Mouse (Mus musculus) liver, postnatal 0 days (tissue): ENCODE measurements around the gene Sub1. TPM values are rescaled to one million over a fixed set of nuclear protein-coding genes. Genes with fewer than 3 reads are reported as not detected.

Source experiments
- ATAC-seq: fragments of 200-750 bp; cut with Nextera tagmentation; 2 replicates; pipeline ENCODE4 v1.8.0; 2017; ENCODE audit warnings: mild to moderate bottlenecking, moderate library complexity
- DNase-seq: peaks from one replicate; pipeline ENCODE4 v3.0.0-alpha.2; 2016
- H3K27ac ChIP-seq: fragments of 300-500 bp; sonication (generic); 2 replicates; pipeline ENCODE4 v1.5.1; 2014; ENCODE audit warnings: antibody characterized with exemption, moderate library complexity, mild to moderate bottlenecking, low read depth
- H3K27me3 ChIP-seq: fragments of 300-500 bp; sonication (generic); 2 replicates; pipeline ENCODE4 v1.6.1; 2014; ENCODE audit warnings: low read length, control low read depth, mixed read lengths; ENCODE audit not compliant: insufficient read depth
- H3K36me3 ChIP-seq: fragments of 300-500 bp; sonication (generic); replicated peaks from 2 replicates; pipeline ENCODE4 v1.6.1; 2014; ENCODE audit warnings: mild to moderate bottlenecking, control low read depth, low read length, moderate library complexity, mixed read lengths; ENCODE audit not compliant: insufficient read depth
- H3K4me1 ChIP-seq: fragments of 300-500 bp; sonication (generic); 2 replicates; pipeline ENCODE4 v1.6.1; 2014; ENCODE audit warnings: antibody characterized with exemption, mild to moderate bottlenecking, control low read depth; ENCODE audit not compliant: insufficient read depth
- H3K4me2 ChIP-seq: fragments of 300-500 bp; sonication (generic); 2 replicates; pipeline ENCODE4 v1.6.1; 2014; ENCODE audit warnings: low read depth, mild to moderate bottlenecking, low read length, moderate library complexity, mixed read lengths
- H3K4me3 ChIP-seq: fragments of 300-500 bp; sonication (generic); 2 replicates; pipeline ENCODE4 v1.5.1; 2014; ENCODE audit warnings: low read depth, low read length
- H3K9ac ChIP-seq: fragments of 300-500 bp; sonication (generic); replicated peaks from 2 replicates; pipeline ENCODE4 v1.6.1; 2014; ENCODE audit warnings: mild to moderate bottlenecking, moderate library complexity
- H3K9me3 ChIP-seq: fragments of 300-500 bp; sonication (generic); 2 replicates; pipeline ENCODE4 v1.6.1; 2016; ENCODE audit warnings: mild to moderate bottlenecking, control low read depth, low read length, mixed read lengths
- CTCF ChIP-seq: sonication (generic); IDR thresholded peaks from 2 replicates; pipeline ENCODE4 v1.5.1; 2016; ENCODE audit warnings: antibody characterized with exemption, low read depth
- EP300 ChIP-seq: IDR thresholded peaks from 2 replicates; pipeline ENCODE4 v1.6.1; 2016; ENCODE audit warnings: antibody characterized with exemption, low read depth, mild to moderate bottlenecking
- WGBS: fragments of 180-500 bp; shearing (Covaris S2); extraction: QIAGEN DNeasy Blood & Tissue Kit; methylation state at CpG from one replicate; pipeline ENCODE4 v1.1.7; 2014; ENCODE audit not compliant: insufficient replicate concordance; 5-methylcytosine and 5-hydroxymethylcytosine counted together
- polyA plus RNA-seq: library from polyadenylated mRNA; unstranded; fragments of >200 nt; fragmentation: Nextera tagmentation; extraction: Ambion mirVana; gene quantifications from 2 replicates; pipeline ENCODE4 v1.2.1, GENCODE M21; 2015

Gene Sub1
- polyA plus RNA-seq, 1 experiment from 2014 or later = 278 TPM

DNA sequence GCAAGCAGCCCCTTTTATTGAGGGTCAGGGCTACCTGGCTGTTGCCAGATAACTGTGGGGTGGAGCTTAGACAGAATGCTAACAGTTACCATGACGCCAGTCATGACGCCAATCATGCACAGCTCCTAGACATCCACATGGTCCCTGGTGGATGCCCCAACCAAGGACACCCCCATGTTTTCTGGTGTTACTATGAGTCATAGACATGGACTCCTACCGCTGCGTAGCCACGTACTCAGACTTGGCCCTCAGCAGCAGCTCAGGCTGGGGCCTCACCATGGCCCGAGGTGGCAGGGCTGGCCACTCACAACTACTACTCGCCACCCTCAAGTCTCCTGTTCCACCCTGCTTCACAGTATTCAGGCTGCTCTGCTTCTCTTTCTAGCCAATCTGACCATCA lies 45.6 kb downstream of the Sub1 start:
- DNase-seq (no peak), ATAC-seq (no peak)
- 84% methylated on average over 7 of the region's 7 CpGs for WGBS
- Histone ChIP-seq H3K4me1 (no peaks in the 10 kb centered on the region), H3K9me3 (no peaks in the 10 kb centered on the region), H3K36me3 (no peaks in the 10 kb centered on the region), H3K4me3 (no peak overlapping the region), H3K27me3 (no peaks in the 10 kb centered on the region), H3K4me2 (no peak overlapping the region), H3K9ac (no peak overlapping the region), H3K27ac (no peak overlapping the region)
- TF ChIP-seq CTCF (no peak), EP300 (no peak)

DNA sequence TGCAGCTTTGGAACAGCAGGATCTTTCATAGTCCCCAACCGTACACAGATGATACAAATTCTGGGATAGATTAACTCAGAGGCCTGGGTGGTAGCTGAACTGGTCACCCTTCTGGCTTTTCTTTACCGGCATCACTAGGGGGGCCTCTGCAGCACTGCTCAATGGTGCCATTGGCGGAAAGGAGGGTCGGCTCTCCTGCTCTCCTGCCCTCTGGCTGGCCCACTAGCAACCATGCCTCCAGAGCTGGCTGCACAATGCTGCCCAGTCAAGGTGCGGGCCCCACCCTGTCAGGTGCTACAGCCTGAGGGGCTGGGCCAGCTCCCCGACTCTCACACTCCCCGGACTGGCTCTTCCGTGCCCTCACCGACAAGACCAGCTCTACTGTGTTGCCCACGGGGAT lies 46.6 kb downstream of the Sub1 start:
- Histone ChIP-seq H3K4me2 (no peak overlapping the region), H3K27ac (no peak overlapping the region), H3K9ac (no peak overlapping the region), H3K27me3 (no peaks in the 10 kb centered on the region), H3K4me3 (no peak overlapping the region), H3K4me1 (no peaks in the 10 kb centered on the region), H3K36me3 (no peaks in the 10 kb centered on the region), H3K9me3 (no peaks in the 10 kb centered on the region)
- ATAC-seq (no peak), DNase-seq (no peak)
- no peak for TF ChIP-seq EP300
- no peak for TF ChIP-seq CTCF
- 90% methylated on average over 10 of the region's 10 CpGs for WGBS

DNA sequence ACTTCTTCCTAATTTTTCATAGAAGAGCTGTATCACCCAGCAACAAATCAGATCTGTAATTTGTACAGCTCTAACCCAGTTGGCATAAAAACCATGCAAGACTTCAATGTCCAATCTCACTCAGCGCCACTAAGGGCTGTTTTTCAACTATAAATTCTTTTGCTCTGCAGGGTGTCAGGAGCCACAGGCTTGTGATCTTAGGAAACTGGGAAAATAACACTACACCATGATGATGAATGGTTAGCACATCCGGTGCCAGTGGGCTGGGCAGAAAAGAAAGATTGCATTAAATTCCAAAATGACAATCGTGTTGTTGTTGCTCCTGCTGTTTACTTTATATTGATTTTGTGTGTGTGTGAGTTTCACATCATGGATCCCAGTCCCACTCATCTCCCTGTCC lies 47.3 kb downstream of the Sub1 start:
- TF ChIP-seq EP300 (no peak), CTCF (no peak)
- WGBS = 69% methylated on average over 3 of the region's 3 CpGs
- Histone ChIP-seq H3K4me2 (no peak overlapping the region), H3K27ac (no peak overlapping the region), H3K27me3 (no peaks in the 10 kb centered on the region), H3K36me3 (no peaks in the 10 kb centered on the region), H3K4me3 (no peak overlapping the region), H3K9ac (no peak overlapping the region), H3K9me3 (no peaks in the 10 kb centered on the region), H3K4me1 (no peaks in the 10 kb centered on the region)
- ATAC-seq (no peak), DNase-seq (no peak)

DNA sequence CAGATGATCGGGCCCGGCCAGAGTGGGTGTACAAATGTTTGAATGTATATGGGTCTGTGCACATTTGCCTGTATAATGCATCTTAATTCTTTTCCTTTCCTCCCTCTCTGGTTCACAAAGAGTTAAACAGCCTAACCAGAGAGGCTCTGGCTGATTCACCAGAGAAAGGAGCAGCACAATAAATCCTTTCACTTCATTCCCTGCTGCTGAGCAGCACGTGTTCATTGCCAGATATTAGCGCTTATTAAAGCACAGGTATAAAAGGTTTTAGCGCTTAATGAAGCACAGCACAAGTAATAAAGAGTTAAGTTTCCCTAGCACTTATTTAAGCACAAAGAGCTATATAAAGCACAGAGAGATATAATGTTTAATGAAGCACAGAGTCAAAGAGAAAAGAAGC lies 55.9 kb downstream of the Sub1 start:
- H3K4me1 ChIP-seq = no peaks in the 10 kb centered on the region
- H3K27me3 ChIP-seq = no peaks in the 10 kb centered on the region
- no peak overlapping the region for H3K4me3 ChIP-seq
- no peak for DNase-seq
- no peak overlapping the region for H3K27ac ChIP-seq
- no peak overlapping the region for H3K9ac ChIP-seq
- no peak for ATAC-seq
- WGBS = 75% methylated on average over 5 of the region's 5 CpGs
- H3K9me3 ChIP-seq = no peaks in the 10 kb centered on the region
- H3K4me2 ChIP-seq = no peak overlapping the region
- H3K36me3 ChIP-seq = no peaks in the 10 kb centered on the region
- TF ChIP-seq CTCF (no peak), EP300 (no peak)

Other genes starting within 250 kb of the Sub1 start
- gene Npr3, start 89.7 kb downstream of the Sub1 start, polyA plus RNA-seq = 0.62 and 0.85 TPM in 2 replicates
- gene Zfr, start 120.8 kb upstream of the Sub1 start, polyA plus RNA-seq = 26.6 and 33.5 TPM in 2 replicates
- gene Mtmr12, start 208.0 kb upstream of the Sub1 start, polyA plus RNA-seq = 3.9 and 4.0 TPM in 2 replicates